Mouse (Mus musculus) ES-E14 (cell line): Measurements from ENCODE around the gene Slc22a22. TPM values are rescaled to one million over a fixed set of nuclear protein-coding genes. Genes with fewer than 3 reads are reported as not detected.

Experiments
- DNase-seq: peaks from one replicate; pipeline ENCODE4 v3.0.0-alpha.2; 2013; ENCODE audit warnings: low read depth, low spot score
- H3K27ac ChIP-seq: 2 replicates; pipeline ENCODE4 v1.5.1; 2012; ENCODE audit warnings: low read depth, mild to moderate bottlenecking, low read length, moderate library complexity, mixed read lengths; ENCODE audit not compliant: poor library complexity, insufficient read depth, severe bottlenecking
- H3K36me3 ChIP-seq: 2 replicates; pipeline ENCODE4 v1.6.1; 2012; ENCODE audit warnings: mild to moderate bottlenecking, low read length, moderate library complexity, mixed read lengths; ENCODE audit not compliant: control insufficient read depth, poor library complexity, insufficient read depth, severe bottlenecking
- H3K4me1 ChIP-seq, 2 experiments: fragments of 150-350 bp in 1 of 2; sonication (generic) in 1 of 2; 2 replicates each; pipeline ENCODE4 v1.6.1; 2012; ENCODE audit warnings: low read length in 2 of 2, mild to moderate bottlenecking in 1 of 2, mixed read lengths in 1 of 2; ENCODE audit not compliant: control insufficient read depth in 2 of 2, insufficient read depth in 2 of 2, poor library complexity in 1 of 2
- H3K4me3 ChIP-seq, 2 experiments: fragments of 150-350 bp in 1 of 2; sonication (generic) in 1 of 2; 2 replicates each; pipeline ENCODE4 v1.5.1; 2012; ENCODE audit warnings: low read length in 2 of 2, low read depth in 1 of 2, mild to moderate bottlenecking in 1 of 2, mixed read lengths in 1 of 2; ENCODE audit not compliant: insufficient read depth in 1 of 2, poor library complexity in 1 of 2, severe bottlenecking in 1 of 2
- H3K9ac ChIP-seq: 2 replicates; pipeline ENCODE4 v1.6.1; 2012; ENCODE audit warnings: low read depth, mild to moderate bottlenecking, low read length, mixed read lengths; ENCODE audit not compliant: poor library complexity, insufficient read depth, severe bottlenecking
- H3K9me3 ChIP-seq: fragments of 150-350 bp; sonication (generic); 2 replicates; pipeline ENCODE4 v1.6.1; 2012; ENCODE audit warnings: low read depth, mild to moderate bottlenecking, low read length; ENCODE audit not compliant: control insufficient read depth, insufficient read depth
- CHD2 ChIP-seq: IDR thresholded peaks from 2 replicates; pipeline ENCODE4 v1.6.1; 2014; ENCODE audit warnings: mild to moderate bottlenecking, low read depth, low read length, inconsistent platforms
- HCFC1 ChIP-seq: IDR thresholded peaks from 2 replicates; pipeline ENCODE4 v1.6.1; 2012; ENCODE audit warnings: low read length, inconsistent platforms, borderline replicate concordance; ENCODE audit not compliant: insufficient read depth
- MAFK ChIP-seq: IDR thresholded peaks from 2 replicates; pipeline ENCODE4 v1.6.1; 2014; ENCODE audit warnings: mild to moderate bottlenecking, low read depth, low read length, inconsistent platforms; ENCODE audit not compliant: insufficient read depth
- ZC3H11A ChIP-seq: IDR thresholded peaks from 2 replicates; pipeline ENCODE4 v1.6.1; 2012; ENCODE audit warnings: low read depth, mild to moderate bottlenecking, inconsistent platforms, low read length, borderline replicate concordance
- ZNF384 ChIP-seq: IDR thresholded peaks from 2 replicates; pipeline ENCODE4 v1.6.1; 2012; ENCODE audit warnings: low read depth, low read length, inconsistent platforms
- in situ Hi-C, 2 experiments: fragments of 600-800 bp; cut with MboI; formaldehyde crosslinking; loops; one replicate each; pipeline ENCODE4 v1.15.1; 2025; ENCODE audit warnings: low sequenced_read_pairs in 2 of 2, inconsistent platforms in 1 of 2; ENCODE audit not compliant: unreplicated experiment in 2 of 2
- total RNA-seq: library from RNA; depleted of rRNA; stranded (reverse); fragments of 300-350 nt; gene quantifications from 2 replicates; pipeline ENCODE4 v1.2.3, GENCODE M21; 2012

The Slc22a22 gene
- total RNA-seq, 1 experiment, result not detected

- H3K27ac ChIP-seq, result no peak overlapping the region
- no peak for DNase-seq
- no peaks in the 10 kb centered on the region for H3K36me3 ChIP-seq
- in situ Hi-C loops, result no loop called here
- H3K4me1 ChIP-seq, result no peaks in the 10 kb centered on the region
- no peak overlapping the region for H3K9ac ChIP-seq
- H3K9me3 ChIP-seq, result no peaks in the 10 kb centered on the region
- no peak for TF ChIP-seq CHD2
- no peak for TF ChIP-seq ZC3H11A
- TF ChIP-seq MAFK, result no peak
- TF ChIP-seq HCFC1, result no peak
- TF ChIP-seq ZNF384, result no peak
- no peak overlapping the region for H3K4me3 ChIP-seq
These were observed 78.8 kb downstream of the Slc22a22 start for GRCm38 (mm10) chr15:57398439-57399148.

- no peaks in the 10 kb centered on the region for H3K4me1 ChIP-seq
- H3K36me3 ChIP-seq, result no peaks in the 10 kb centered on the region
- H3K27ac ChIP-seq, result no peak overlapping the region
- TF ChIP-seq CHD2 (no peak), MAFK (no peak), HCFC1 (no peak), ZNF384 (no peak), ZC3H11A (no peak)
- no peaks in the 10 kb centered on the region for H3K9me3 ChIP-seq
- DNase-seq, result no peak
- in situ Hi-C loops, result no loop called here
- no peak overlapping the region for H3K4me3 ChIP-seq
- no peak overlapping the region for H3K9ac ChIP-seq
These were observed 83.4 kb downstream of the Slc22a22 start for GRCm38 (mm10) chr15:57394053-57394452.

DNA sequence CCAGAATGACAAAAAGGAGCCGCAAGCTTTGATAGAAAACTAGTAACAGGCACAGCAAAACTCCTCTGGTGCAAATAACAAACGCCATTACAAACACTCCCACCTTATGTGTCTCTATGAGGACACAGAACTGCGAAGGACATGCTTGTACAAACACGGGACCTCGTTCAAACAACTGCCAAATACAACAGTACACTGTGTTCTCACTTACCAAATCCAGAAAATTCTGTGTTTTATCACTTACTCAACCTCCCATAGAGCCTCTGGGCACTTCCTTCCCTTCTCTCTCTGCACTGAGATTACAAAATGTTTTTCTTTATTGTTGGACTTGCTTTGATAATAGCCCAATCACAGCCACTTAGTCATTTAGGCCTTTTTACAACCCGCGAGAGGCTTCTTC lies 97.0 kb downstream of the Slc22a22 start:
- in situ Hi-C loops, result no loop called here
- no peak overlapping the region for H3K27ac ChIP-seq
- no peak for TF ChIP-seq ZNF384
- TF ChIP-seq HCFC1, result no peak
- TF ChIP-seq CHD2, result no peak
- no peak for TF ChIP-seq ZC3H11A
- no peak for TF ChIP-seq MAFK
- no peaks in the 10 kb centered on the region for H3K4me1 ChIP-seq
- no peak overlapping the region for H3K4me3 ChIP-seq
- no peak for DNase-seq
- H3K36me3 ChIP-seq, result no peaks in the 10 kb centered on the region
- no peak overlapping the region for H3K9ac ChIP-seq
- H3K9me3 ChIP-seq, result no peaks in the 10 kb centered on the region

DNA sequence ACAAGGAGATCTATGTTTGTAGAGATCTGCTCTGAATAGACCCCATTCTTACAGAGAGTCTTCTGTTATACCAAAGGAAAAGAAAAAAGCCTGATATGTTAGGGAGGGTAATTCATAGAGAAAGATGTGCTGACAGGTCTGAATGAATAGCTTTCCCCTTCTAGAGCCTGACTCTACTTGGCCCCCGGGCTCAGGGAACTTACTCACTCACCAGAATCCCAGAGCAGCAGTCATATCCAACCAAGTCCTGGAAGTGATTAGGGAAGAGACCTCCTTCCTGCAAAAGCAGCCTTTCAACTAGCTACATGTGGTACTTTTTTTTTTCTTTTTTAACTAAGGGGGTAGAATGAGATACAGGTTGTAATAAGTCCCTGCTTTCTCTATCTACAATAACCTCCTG lies 111.0 kb downstream of the Slc22a22 start:
- H3K27ac ChIP-seq, result no peak overlapping the region
- no peak overlapping the region for H3K4me3 ChIP-seq
- no peak for TF ChIP-seq CHD2
- no peak for TF ChIP-seq ZNF384
- no peak for TF ChIP-seq MAFK
- no peak for TF ChIP-seq HCFC1
- no peak for TF ChIP-seq ZC3H11A
- no peak for DNase-seq
- in situ Hi-C loops, result no loop called here
- H3K36me3 ChIP-seq, result no peaks in the 10 kb centered on the region
- H3K4me1 ChIP-seq, result no peaks in the 10 kb centered on the region
- H3K9ac ChIP-seq, result no peak overlapping the region
- no peaks in the 10 kb centered on the region for H3K9me3 ChIP-seq

DNA sequence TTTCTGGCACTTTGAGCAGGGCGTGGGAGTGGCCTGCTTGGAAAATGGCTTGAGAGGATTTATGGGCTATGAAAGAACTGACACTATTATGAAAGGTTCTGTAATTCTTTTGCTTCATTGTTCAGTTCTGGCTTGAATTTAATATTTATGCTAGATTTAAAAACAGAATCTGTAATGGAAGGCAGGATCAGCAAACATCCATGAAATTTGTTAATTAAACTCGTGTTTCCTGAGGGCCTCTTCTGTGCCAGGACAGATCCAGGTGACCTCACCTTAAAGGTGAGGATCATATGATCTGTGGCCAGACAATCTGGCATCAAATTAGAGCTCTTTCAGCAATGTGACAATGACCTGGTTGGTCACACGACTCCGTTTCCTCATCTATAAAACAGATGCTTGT lies 122.1 kb downstream of the Slc22a22 start:
- in situ Hi-C loops, result no loop called here
- Histone ChIP-seq H3K9me3 (no peaks in the 10 kb centered on the region), H3K4me1 (no peaks in the 10 kb centered on the region), H3K4me3 (no peak overlapping the region), H3K9ac (no peak overlapping the region), H3K27ac (no peak overlapping the region), H3K36me3 (no peaks in the 10 kb centered on the region)
- DNase-seq, result no peak
- TF ChIP-seq MAFK (no peak), HCFC1 (no peak), ZNF384 (no peak), CHD2 (no peak), ZC3H11A (no peak)
